Mouse (Mus musculus): ENCODE data around the gene Olfr411. TPM values are rescaled to one million over a fixed set of nuclear protein-coding genes. Genes with fewer than 3 reads are reported as not detected.

Olfr411 gene
- not detected in 2 replicates for polyA plus RNA-seq (2016; fragmentation: Nextera tagmentation; extraction: Ambion mirVana)

- 82% methylated on average over 3 of the region's 3 CpGs for WGBS
- no peak for DNase-seq (ENCODE audit: low spot score)
- Histone ChIP-seq H3K27me3 (ENCODE audit: insufficient read depth, poor library complexity, severe bottlenecking) (no peaks in the 10 kb centered on the region), H3K36me3 (no peaks in the 10 kb centered on the region), H3K27ac (no peak within 1 kb of the TSS), H3K4me1 (replicated peaks) (no peaks in the 10 kb centered on the region), H3K9me3 (peaks cover 6% of the 10 kb centered on the region), H3K4me3 (no peak within 1 kb of the TSS)
Observed at GRCm38 (mm10) chr11:74352550-74352949, at the start of gene Olfr411. Gene Olfr411 (minus strand): TSS chr11:74352650.

- H3K9me3 ChIP-seq = no peaks in the 10 kb centered on the region
- no peaks in the 10 kb centered on the region for H3K36me3 ChIP-seq
- peak; percentile 25 for DNase-seq (ENCODE audit: low spot score)
- H3K27ac ChIP-seq = no peak overlapping the region
- 44% methylated on average over 2 of the region's 2 CpGs for WGBS
- H3K4me1 ChIP-seq (replicated peaks) = peaks cover 13% of the 10 kb centered on the region
- H3K4me3 ChIP-seq = no peak overlapping the region
- no peaks in the 10 kb centered on the region for H3K27me3 ChIP-seq (ENCODE audit: insufficient read depth, poor library complexity, severe bottlenecking)
Observed at GRCm38 (mm10) chr11:74402126-74402525, 49.7 kb upstream of the Olfr411 start.

- 86% methylated on average over 18 of the region's 18 CpGs for WGBS
- Histone ChIP-seq H3K9me3 (no peaks in the 10 kb centered on the region), H3K27me3 (ENCODE audit: insufficient read depth, poor library complexity, severe bottlenecking) (no peaks in the 10 kb centered on the region), H3K4me3 (no peak overlapping the region), H3K4me1 (replicated peaks) (peaks cover 23% of the 10 kb centered on the region), H3K27ac (no peak overlapping the region), H3K36me3 (no peaks in the 10 kb centered on the region)
- no peak for DNase-seq (ENCODE audit: low spot score)
Observed at GRCm38 (mm10) chr11:74395583-74395982, 43.1 kb upstream of the Olfr411 start.

GRCm38 (mm10) chr11:74393489-74393888, 41.0 kb upstream of the Olfr411 start:
- Histone ChIP-seq H3K9me3 (no peaks in the 10 kb centered on the region), H3K4me1 (replicated peaks) (peaks cover 10% of the 10 kb centered on the region), H3K36me3 (no peaks in the 10 kb centered on the region), H3K27me3 (ENCODE audit: insufficient read depth, poor library complexity, severe bottlenecking) (no peaks in the 10 kb centered on the region), H3K4me3 (no peak overlapping the region), H3K27ac (peak overlapping the region; percentile 53; the same call in 1 of the 2 replicates)
- 68% methylated on average over 5 of the region's 5 CpGs for WGBS
- no peak for DNase-seq (ENCODE audit: low spot score)

GRCm38 (mm10) chr11:74392903-74393302, 40.5 kb upstream of the Olfr411 start:
- Histone ChIP-seq H3K27me3 (ENCODE audit: insufficient read depth, poor library complexity, severe bottlenecking) (no peaks in the 10 kb centered on the region), H3K4me1 (replicated peaks) (peaks cover 10% of the 10 kb centered on the region), H3K27ac (0 out of 2 replicates have a peak overlapping the region, but pooled peaks have one; percentile 53), H3K4me3 (no peak overlapping the region), H3K9me3 (no peaks in the 10 kb centered on the region), H3K36me3 (no peaks in the 10 kb centered on the region)
- WGBS = 73% methylated on average over 6 of the region's 6 CpGs
- DNase-seq (ENCODE audit: low spot score) = no peak

- Histone ChIP-seq H3K4me1 (replicated peaks) (peaks cover 10% of the 10 kb centered on the region), H3K9me3 (no peaks in the 10 kb centered on the region), H3K4me3 (no peak overlapping the region), H3K27me3 (ENCODE audit: insufficient read depth, poor library complexity, severe bottlenecking) (no peaks in the 10 kb centered on the region), H3K27ac (no peak overlapping the region), H3K36me3 (no peaks in the 10 kb centered on the region)
- no peak for DNase-seq (ENCODE audit: low spot score)
- WGBS = 89% methylated on average over 11 of the region's 11 CpGs
Observed at GRCm38 (mm10) chr11:74391899-74392298, 39.4 kb upstream of the Olfr411 start.

- Histone ChIP-seq H3K27me3 (ENCODE audit: insufficient read depth, poor library complexity, severe bottlenecking) (no peaks in the 10 kb centered on the region), H3K4me1 (replicated peaks) (no peaks in the 10 kb centered on the region), H3K9me3 (no peaks in the 10 kb centered on the region), H3K4me3 (no peak overlapping the region), H3K27ac (no peak overlapping the region), H3K36me3 (no peaks in the 10 kb centered on the region)
- DNase-seq (ENCODE audit: low spot score) = no peak
- WGBS = 84% methylated on average over 5 of the region's 5 CpGs
Observed at GRCm38 (mm10) chr11:74387203-74387602, 34.8 kb upstream of the Olfr411 start.

- H3K27ac ChIP-seq = no peak overlapping the region
- H3K4me3 ChIP-seq = no peak overlapping the region
- no peaks in the 10 kb centered on the region for H3K9me3 ChIP-seq
- no peaks in the 10 kb centered on the region for H3K27me3 ChIP-seq (ENCODE audit: insufficient read depth, poor library complexity, severe bottlenecking)
- DNase-seq (ENCODE audit: low spot score) = no peak
- H3K36me3 ChIP-seq = no peaks in the 10 kb centered on the region
- no peaks in the 10 kb centered on the region for H3K4me1 ChIP-seq (replicated peaks)
- 88% methylated on average over 9 of the region's 9 CpGs for WGBS
Observed at GRCm38 (mm10) chr11:74385674-74386073, 33.2 kb upstream of the Olfr411 start.

- WGBS = 77% methylated on average over 4 of the region's 4 CpGs
- no peak for DNase-seq (ENCODE audit: low spot score)
- H3K4me1 ChIP-seq (replicated peaks) = 0 out of 2 replicates have a peak, but pooled peaks cover 2% of the 10 kb centered on the region
Observed at GRCm38 (mm10) chr11:74379166-74379873, 26.9 kb upstream of the Olfr411 start.

GRCm38 (mm10) chr11:74376847-74377246, 24.4 kb upstream of the Olfr411 start:
- no peak overlapping the region for H3K27ac ChIP-seq
- WGBS = 82% methylated on average over 3 of the region's 3 CpGs
- H3K4me3 ChIP-seq = no peak overlapping the region
- no peaks in the 10 kb centered on the region for H3K27me3 ChIP-seq (ENCODE audit: insufficient read depth, poor library complexity, severe bottlenecking)
- no peaks in the 10 kb centered on the region for H3K9me3 ChIP-seq
- peak; percentile 35 for DNase-seq (ENCODE audit: low spot score)
- no peaks in the 10 kb centered on the region for H3K36me3 ChIP-seq
- H3K4me1 ChIP-seq (replicated peaks) = 0 out of 2 replicates have a peak, but pooled peaks cover 2% of the 10 kb centered on the region

More at GRCm38 (mm10) chr11:74379166-74379873, 26.9 kb upstream of the Olfr411 start:
- H3K27me3 ChIP-seq (ENCODE audit: insufficient read depth, poor library complexity, severe bottlenecking) = no peaks in the 10 kb centered on the region
- no peaks in the 10 kb centered on the region for H3K9me3 ChIP-seq
- no peak overlapping the region for H3K27ac ChIP-seq
- no peaks in the 10 kb centered on the region for H3K36me3 ChIP-seq
- H3K4me3 ChIP-seq = no peak overlapping the region

GRCm38 (mm10) chr11:74371393-74372100, 19.1 kb upstream of the Olfr411 start:
- peak; percentile 84 for DNase-seq (ENCODE audit: low spot score)
- 11% methylated on average over 22 of the region's 22 CpGs for WGBS
- no peak overlapping the region for H3K4me3 ChIP-seq
- no peaks in the 10 kb centered on the region for H3K36me3 ChIP-seq
- H3K27ac ChIP-seq = no peak overlapping the region
- H3K9me3 ChIP-seq = no peaks in the 10 kb centered on the region
- H3K27me3 ChIP-seq (ENCODE audit: insufficient read depth, poor library complexity, severe bottlenecking) = no peaks in the 10 kb centered on the region
- no peaks in the 10 kb centered on the region for H3K4me1 ChIP-seq (replicated peaks)

GRCm38 (mm10) chr11:74361769-74362168, 9.3 kb upstream of the Olfr411 start, which contains the start of gene Olfr412:
Gene Olfr412 (plus strand): TSS chr11:74362069.
- no peak within 1 kb of the TSS for H3K27ac ChIP-seq
- WGBS = 76% methylated on average over 1 of the region's 1 CpGs

GRCm38 (mm10) chr11:74337931-74338330, 14.5 kb downstream of the Olfr411 start, which contains the start of gene Olfr410:
Gene Olfr410 (minus strand): TSS chr11:74338031.
- no peak for DNase-seq (ENCODE audit: low spot score)
- Histone ChIP-seq H3K9me3 (no peaks in the 10 kb centered on the region), H3K4me1 (replicated peaks) (no peaks in the 10 kb centered on the region), H3K4me3 (no peak within 1 kb of the TSS), H3K27me3 (ENCODE audit: insufficient read depth, poor library complexity, severe bottlenecking) (no peaks in the 10 kb centered on the region), H3K36me3 (no peaks in the 10 kb centered on the region), H3K27ac (no peak within 1 kb of the TSS)
- WGBS = 86% methylated on average over 6 of the region's 6 CpGs

More at GRCm38 (mm10) chr11:74361769-74362168, 9.3 kb upstream of the Olfr411 start, which contains the start of gene Olfr412:
- Histone ChIP-seq H3K4me1 (replicated peaks) (no peaks in the 10 kb centered on the region), H3K9me3 (peaks cover 12% of the 10 kb centered on the region), H3K36me3 (no peaks in the 10 kb centered on the region), H3K27me3 (ENCODE audit: insufficient read depth, poor library complexity, severe bottlenecking) (no peaks in the 10 kb centered on the region), H3K4me3 (no peak within 1 kb of the TSS)
- no peak for DNase-seq (ENCODE audit: low spot score)
